Mouse (Mus musculus) heart, postnatal 0 days (tissue): ENCODE data around the gene Pde8a.

Source experiments
- CTCF ChIP-seq: IDR thresholded peaks from 2 replicates; pipeline ENCODE4 v1.5.1; 2016; ENCODE audit warnings: antibody characterized with exemption, control low read depth, low read depth
- EP300 ChIP-seq: IDR thresholded peaks from 2 replicates; pipeline ENCODE4 v1.6.1; 2016; ENCODE audit warnings: antibody characterized with exemption, low read depth

GRCm38 (mm10) chr7:81224260-81224659, 10.9 kb downstream of the Pde8a start:
- TF ChIP-seq CTCF (no peak), EP300 (no peak)
